24 mouse cellular contexts compared by ENCODE assay signal in the genomic region with DNA sequence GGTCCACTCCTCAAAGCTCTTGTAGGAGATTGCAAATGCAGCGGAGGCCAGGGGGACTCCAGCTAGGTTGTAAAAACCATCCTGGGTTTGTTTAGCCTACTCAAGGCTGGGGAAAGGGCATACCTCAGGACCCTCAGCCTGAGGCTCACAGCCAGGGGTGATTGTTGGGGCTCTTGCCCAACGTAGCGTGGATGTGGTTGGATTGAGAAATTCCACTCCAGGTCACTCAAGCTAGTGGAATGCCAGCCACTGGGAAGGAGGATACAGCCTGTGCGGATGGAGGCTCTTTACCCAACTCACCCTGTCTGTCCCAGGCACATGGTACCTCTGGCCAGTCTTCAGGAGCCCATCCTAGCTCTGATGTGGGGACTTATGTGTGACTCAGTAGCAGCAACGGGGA.
DNase-seq lines count a peak whose midpoint lies in the region; ATAC-seq lines count a peak whose summit lies in the region.
"Had no signal": no experiment of that assay in that cellular context is flagged by ENCODE, and none has a peak within 500 bp of the region (broad histone marks: within the 10 kb centered on the region; RNA-seq: fewer than 3 reads in every experiment).

No protein-coding gene starts in this region.

- no peak overlapping the region for H3K9ac ChIP-seq in hindbrain, embryonic 14.5 days
- H3K9ac ChIP-seq in liver, embryonic 11.5 days (ENCODE audit: low read depth, low read length), result no peak overlapping the region
- H3K9ac ChIP-seq: embryonic facial prominence, embryonic 12.5 days; embryonic facial prominence, embryonic 15.5 days; forebrain, postnatal 0 days; heart, embryonic 13.5 days; hindbrain, embryonic 12.5 days had no signal

- no peaks in the 10 kb centered on the region for H3K36me3 ChIP-seq in hindbrain, embryonic 10.5 days
- H3K36me3 ChIP-seq in hindbrain, embryonic 14.5 days (replicated peaks; ENCODE audit: control insufficient read depth, insufficient read depth), result no peaks in the 10 kb centered on the region
- no peaks in the 10 kb centered on the region for H3K36me3 ChIP-seq in embryonic facial prominence, embryonic 10.5 days (replicated peaks)
- no peaks in the 10 kb centered on the region for H3K36me3 ChIP-seq in liver, embryonic 11.5 days (ENCODE audit: control insufficient read depth, insufficient read depth, low read length)
- H3K36me3 ChIP-seq: embryonic facial prominence, embryonic 12.5 days; embryonic facial prominence, embryonic 15.5 days; heart, embryonic 13.5 days; hindbrain, embryonic 12.5 days had no signal

- H3K4me3 ChIP-seq in hindbrain, embryonic 10.5 days, result no peak overlapping the region
- H3K4me3 ChIP-seq in hindbrain, embryonic 14.5 days (replicated peaks; ENCODE audit: low read length), result no peak overlapping the region
- H3K4me3 ChIP-seq in embryonic facial prominence, embryonic 10.5 days, result no peak overlapping the region
- no peak overlapping the region for H3K4me3 ChIP-seq in liver, embryonic 11.5 days (ENCODE audit: low read depth, low read length)
- H3K4me3 ChIP-seq: embryonic facial prominence, embryonic 12.5 days; embryonic facial prominence, embryonic 15.5 days; heart, embryonic 13.5 days; hindbrain, embryonic 12.5 days had no signal

- H3K27me3 ChIP-seq in hindbrain, embryonic 10.5 days (ENCODE audit: insufficient read depth, poor library complexity, severe bottlenecking), result no peaks in the 10 kb centered on the region
- no peaks in the 10 kb centered on the region for H3K27me3 ChIP-seq in hindbrain, embryonic 14.5 days (ENCODE audit: control insufficient read depth, insufficient read depth, low read length)
- peaks cover under 1% of the 10 kb centered on the region; the same call in 1 of the 2 replicates for H3K27me3 ChIP-seq in embryonic facial prominence, embryonic 10.5 days (replicated peaks; ENCODE audit: low read depth, poor library complexity, severe bottlenecking)
- H3K27me3 ChIP-seq in liver, embryonic 11.5 days (replicated peaks; ENCODE audit: control insufficient read depth, insufficient read depth, low read length), result no peaks in the 10 kb centered on the region
- H3K27me3 ChIP-seq: embryonic facial prominence, embryonic 12.5 days; embryonic facial prominence, embryonic 15.5 days; heart, embryonic 13.5 days; hindbrain, embryonic 12.5 days had no signal

- no peak for ATAC-seq in hindbrain, embryonic 14.5 days (ENCODE audit: low FRiP score)
- no peak for ATAC-seq in liver, embryonic 11.5 days (replicated peaks; ENCODE audit: low FRiP score)
- ATAC-seq: activated CD4-positive, CD25-positive, alpha-beta regulatory T cell, adult 4 months; forebrain, embryonic 14.5 days; forebrain, postnatal 0 days; hindbrain, embryonic 16.5 days had no signal

- H3K4me1 ChIP-seq in hindbrain, embryonic 10.5 days (replicated peaks), result peaks cover 50% of the 10 kb centered on the region
- peaks cover 16% of the 10 kb centered on the region for H3K4me1 ChIP-seq in hindbrain, embryonic 14.5 days (replicated peaks; ENCODE audit: control insufficient read depth, insufficient read depth, low read length)
- peaks cover 60% of the 10 kb centered on the region for H3K4me1 ChIP-seq in embryonic facial prominence, embryonic 10.5 days
- peaks cover 31% of the 10 kb centered on the region for H3K4me1 ChIP-seq in liver, embryonic 11.5 days (replicated peaks; ENCODE audit: control insufficient read depth, insufficient read depth, low read length)

- H3K9me3 ChIP-seq in hindbrain, embryonic 10.5 days, result no peaks in the 10 kb centered on the region
- no peaks in the 10 kb centered on the region for H3K9me3 ChIP-seq in hindbrain, embryonic 14.5 days (ENCODE audit: control insufficient read depth, low read length)
- H3K9me3 ChIP-seq in embryonic facial prominence, embryonic 10.5 days, result no peaks in the 10 kb centered on the region
- H3K9me3 ChIP-seq in liver, embryonic 11.5 days (ENCODE audit: control insufficient read depth, low read length), result no peaks in the 10 kb centered on the region
- H3K9me3 ChIP-seq: embryonic facial prominence, embryonic 12.5 days; embryonic facial prominence, embryonic 15.5 days; heart, embryonic 13.5 days; hindbrain, embryonic 12.5 days had no signal

- H3K27ac ChIP-seq in hindbrain, embryonic 10.5 days, result peak overlapping the region; percentile 40; the same call in 1 of the 2 replicates
- no peak overlapping the region for H3K27ac ChIP-seq in hindbrain, embryonic 14.5 days
- peak overlapping the region; percentile 36 for H3K27ac ChIP-seq in embryonic facial prominence, embryonic 10.5 days (replicated peaks)
- H3K27ac ChIP-seq in liver, embryonic 11.5 days (ENCODE audit: low read depth, low read length), result no peak overlapping the region
- H3K27ac ChIP-seq: embryonic facial prominence, embryonic 12.5 days; embryonic facial prominence, embryonic 15.5 days; heart, embryonic 13.5 days; hindbrain, embryonic 12.5 days had no signal

- 84% methylated on average over 5 of the region's 5 CpGs for WGBS in hindbrain, embryonic 10.5 days
- WGBS in hindbrain, embryonic 14.5 days, result 84% methylated on average over 5 of the region's 5 CpGs
- WGBS in embryonic facial prominence, embryonic 10.5 days, result 86% methylated on average over 5 of the region's 5 CpGs
- WGBS in liver, embryonic 11.5 days, result 90% methylated on average over 5 of the region's 5 CpGs

- H3K4me2 ChIP-seq in hindbrain, embryonic 14.5 days (replicated peaks), result no peak overlapping the region
- H3K4me2 ChIP-seq in liver, embryonic 11.5 days, result no peak overlapping the region
- H3K4me2 ChIP-seq: embryonic facial prominence, embryonic 12.5 days; embryonic facial prominence, embryonic 15.5 days; heart, embryonic 13.5 days; hindbrain, embryonic 12.5 days had no signal

- no peak for DNase-seq in hindbrain, embryonic 10.5 days (ENCODE audit: low spot score)
- no peak for DNase-seq in hindbrain, embryonic 14.5 days (ENCODE audit: low spot score)
- no peak for DNase-seq in embryonic facial prominence, embryonic 10.5 days (ENCODE audit: low spot score)
- DNase-seq in lung, postnatal 10 days, result peak; percentile 52
- peak; percentile 67 for DNase-seq in lung, postnatal 36 days
- DNase-seq in liver, embryonic 11.5 days (ENCODE audit: low spot score), result no peak
- DNase-seq in ovary, postnatal 10 days (ENCODE audit: low spot score), result no peak
- DNase-seq: adrenal gland, adult 8-10 months; adrenal gland, postnatal 36 days; cerebellum, adult 18-20 months; cerebellum, adult 9-10 months; cerebellum, postnatal 14 days; forebrain, postnatal 0 days; gastrocnemius, postnatal 25 days; heart, adult 18-20 months; heart, postnatal 14 days; heart, postnatal 4 days had no signal

Comparison
In these comparisons a context has a peak if more than half of its experiments do, and no peak if none do; other contexts are left out.
1. H3K27ac ChIP-seq: peak in hindbrain, embryonic 10.5 days (single experiment) and embryonic facial prominence, embryonic 10.5 days (single experiment); none in hindbrain, embryonic 14.5 days (single experiment) and liver, embryonic 11.5 days (single experiment).
2. DNase-seq: peak in lung, postnatal 10 days (single experiment) and lung, postnatal 36 days (single experiment); none in hindbrain, embryonic 10.5 days (single experiment), hindbrain, embryonic 14.5 days (single experiment), embryonic facial prominence, embryonic 10.5 days (single experiment), liver, embryonic 11.5 days (single experiment) and ovary, postnatal 10 days (single experiment).